10 mouse cellular contexts compared by ENCODE assay signal in genomic region chr17:88763396-88764135, GRCm38 (mm10). TPM values are rescaled to one million over a fixed set of nuclear protein-coding genes. Genes with fewer than 3 reads are reported as not detected.
DNase-seq lines count a peak whose midpoint lies in the region; ATAC-seq and TF ChIP-seq lines count a peak whose summit lies in the region.
"Had no signal": no experiment of that assay in that cellular context is flagged by ENCODE, and none has a peak within 500 bp of the region (broad histone marks: within the 10 kb centered on the region; RNA-seq: fewer than 3 reads in every experiment).

No protein-coding gene starts in this region.

- H3K4me3 ChIP-seq in midbrain, embryonic 10.5 days, result no peak overlapping the region
- no peak overlapping the region for H3K4me3 ChIP-seq in midbrain, embryonic 14.5 days (replicated peaks; ENCODE audit: low read depth, low read length)
- H3K4me3 ChIP-seq in forebrain, postnatal 0 days (ENCODE audit: low read depth, low read length), result no peak overlapping the region
- H3K4me3 ChIP-seq in limb, embryonic 15.5 days, result no peak overlapping the region
- H3K4me3 ChIP-seq in thymus, adult 2 months (ENCODE audit: control insufficient read depth, insufficient read depth, low read length), result no peak overlapping the region
- H3K4me3 ChIP-seq: heart, adult 2 months; lung, embryonic 15.5 days had no signal

- no peak for DNase-seq in midbrain, embryonic 10.5 days (ENCODE audit: low spot score)
- DNase-seq in midbrain, embryonic 14.5 days, result no peak
- no peak for DNase-seq in forebrain, postnatal 0 days
- peak; percentile 64 for DNase-seq in retina, embryonic 14.5 days (ENCODE audit: low spot score)
- DNase-seq in cerebellum, adult 8-10 months, result no peak
- no peak for DNase-seq in thymus, postnatal 10 days (ENCODE audit: low spot score in 2 of 2)
- DNase-seq in thymus, adult 2 months, result no peak
- DNase-seq: heart, adult 2 months had no signal

- no peak overlapping the region for H3K9ac ChIP-seq in midbrain, embryonic 14.5 days (replicated peaks; ENCODE audit: low read length)
- H3K9ac ChIP-seq in forebrain, postnatal 0 days, result no peak overlapping the region
- H3K9ac ChIP-seq in limb, embryonic 15.5 days, result no peak overlapping the region
- H3K9ac ChIP-seq: lung, embryonic 15.5 days had no signal

- H3K27ac ChIP-seq in midbrain, embryonic 10.5 days (replicated peaks), result 0 out of 2 replicates have a peak overlapping the region, but pooled peaks have one; percentile 4
- no peak overlapping the region for H3K27ac ChIP-seq in midbrain, embryonic 14.5 days (replicated peaks; ENCODE audit: low read depth, low read length)
- no peak overlapping the region for H3K27ac ChIP-seq in forebrain, postnatal 0 days (ENCODE audit: low read depth, low read length)
- H3K27ac ChIP-seq in limb, embryonic 15.5 days, result no peak overlapping the region
- H3K27ac ChIP-seq in thymus, adult 2 months (ENCODE audit: control insufficient read depth, insufficient read depth, low read length), result no peak overlapping the region
- H3K27ac ChIP-seq: heart, adult 2 months; lung, embryonic 15.5 days had no signal

- H3K36me3 ChIP-seq in midbrain, embryonic 10.5 days, result no peaks in the 10 kb centered on the region
- H3K36me3 ChIP-seq in midbrain, embryonic 14.5 days (ENCODE audit: control insufficient read depth, insufficient read depth, low read length), result no peaks in the 10 kb centered on the region
- H3K36me3 ChIP-seq in forebrain, postnatal 0 days (ENCODE audit: insufficient read depth), result no peaks in the 10 kb centered on the region
- H3K36me3 ChIP-seq in limb, embryonic 15.5 days, result no peaks in the 10 kb centered on the region
- no peaks in the 10 kb centered on the region for H3K36me3 ChIP-seq in thymus, adult 2 months (ENCODE audit: control insufficient read depth, insufficient read depth, low read length)
- H3K36me3 ChIP-seq: lung, embryonic 15.5 days had no signal

- no peak for TF ChIP-seq POLR2A in thymus, adult 2 months (IDR thresholded peaks at IDR 0.05; ENCODE audit: control insufficient read depth, extremely low read depth, insufficient read depth, low read length, poor library complexity)

- no peak overlapping the region for H3K4me2 ChIP-seq in midbrain, embryonic 14.5 days (ENCODE audit: low read length)
- H3K4me2 ChIP-seq in forebrain, postnatal 0 days (ENCODE audit: low read depth), result no peak overlapping the region
- H3K4me2 ChIP-seq in limb, embryonic 15.5 days, result no peak overlapping the region
- H3K4me2 ChIP-seq: lung, embryonic 15.5 days had no signal

- WGBS in midbrain, embryonic 10.5 days, result 23% methylated on average over 5 of the region's 5 CpGs
- WGBS in midbrain, embryonic 14.5 days, result 16% methylated on average over 5 of the region's 5 CpGs
- 12% methylated on average over 5 of the region's 5 CpGs for WGBS in forebrain, postnatal 0 days
- WGBS in limb, embryonic 15.5 days, result 56% methylated on average over 5 of the region's 5 CpGs
- WGBS in thymus, adult 2 months, result 91% methylated on average over 5 of the region's 5 CpGs

- no peak for TF ChIP-seq CTCF in forebrain, postnatal 0 days (IDR thresholded peaks at IDR 0.05; ENCODE audit: low read depth)
- no peak for TF ChIP-seq CTCF in thymus, adult 2 months (IDR thresholded peaks at IDR 0.05; ENCODE audit: borderline replicate concordance, control insufficient read depth, extremely low read depth, insufficient read depth, low read length, poor library complexity)

- peaks cover 75% of the 10 kb centered on the region for H3K27me3 ChIP-seq in midbrain, embryonic 10.5 days (ENCODE audit: low read depth, poor library complexity, severe bottlenecking)
- H3K27me3 ChIP-seq in midbrain, embryonic 14.5 days (ENCODE audit: control insufficient read depth, insufficient read depth, low read length), result peaks cover 4% of the 10 kb centered on the region; the same call in 1 of the 2 replicates
- H3K27me3 ChIP-seq in forebrain, postnatal 0 days (ENCODE audit: insufficient read depth, low read length), result no peaks in the 10 kb centered on the region; the same call in 1 of the 2 replicates
- H3K27me3 ChIP-seq in limb, embryonic 15.5 days, result no peaks in the 10 kb centered on the region
- H3K27me3 ChIP-seq in thymus, adult 2 months (ENCODE audit: control insufficient read depth, insufficient read depth, low read length), result no peaks in the 10 kb centered on the region
- H3K27me3 ChIP-seq: lung, embryonic 15.5 days had no signal

- H3K4me1 ChIP-seq in midbrain, embryonic 10.5 days, result peaks cover 28% of the 10 kb centered on the region
- peaks cover 5% of the 10 kb centered on the region for H3K4me1 ChIP-seq in midbrain, embryonic 14.5 days (ENCODE audit: control insufficient read depth, insufficient read depth, low read length)
- H3K4me1 ChIP-seq in forebrain, postnatal 0 days (ENCODE audit: insufficient read depth), result peaks cover 8% of the 10 kb centered on the region
- no peaks in the 10 kb centered on the region for H3K4me1 ChIP-seq in limb, embryonic 15.5 days
- H3K4me1 ChIP-seq in thymus, adult 2 months (replicated peaks; ENCODE audit: control insufficient read depth, insufficient read depth, low read length), result 0 out of 2 replicates have a peak, but pooled peaks cover 1% of the 10 kb centered on the region
- H3K4me1 ChIP-seq: lung, embryonic 15.5 days had no signal

- no peak; the same call in 1 of the 2 replicates for ATAC-seq in midbrain, embryonic 14.5 days (ENCODE audit: low FRiP score, low TSS enrichment)
- peak; percentile 33; the same call in 1 of the 2 replicates for ATAC-seq in forebrain, postnatal 0 days
- ATAC-seq in limb, embryonic 15.5 days (ENCODE audit: insufficient number of reproducible peaks, low FRiP score, low TSS enrichment, low read depth), result peak; percentile 41; the same call in 1 of the 2 replicates

- 0 out of 2 replicates have a peak, but pooled peaks cover 3% of the 10 kb centered on the region for H3K9me3 ChIP-seq in midbrain, embryonic 10.5 days (replicated peaks)
- no peaks in the 10 kb centered on the region for H3K9me3 ChIP-seq in midbrain, embryonic 14.5 days (ENCODE audit: control insufficient read depth, low read length)
- H3K9me3 ChIP-seq in forebrain, postnatal 0 days (ENCODE audit: low read length), result no peaks in the 10 kb centered on the region
- H3K9me3 ChIP-seq in limb, embryonic 15.5 days, result no peaks in the 10 kb centered on the region
- H3K9me3 ChIP-seq: lung, embryonic 15.5 days had no signal

RNA-seq across cellular contexts. Expression of gene Lhcgr, which starts 28.2 kb away (rescaled TPM):
- 0.24 and 0.25 TPM in 2 replicates for polyA plus RNA-seq in midbrain, embryonic 10.5 days (2016; fragmentation: Nextera tagmentation; extraction: Ambion mirVana)
- 1.1 TPM in 2 replicates for polyA plus RNA-seq in midbrain, embryonic 14.5 days (2014; fragmentation: Nextera tagmentation; extraction: Ambion mirVana)
- 0.62 and 0.95 TPM in 2 replicates for total RNA-seq in forebrain, postnatal 0 days (2014; rRNA removed)
- 1.2 and 2.0 TPM in 2 replicates for polyA plus RNA-seq in forebrain, postnatal 0 days (2015; fragmentation: Nextera tagmentation; extraction: Ambion mirVana)
- polyA plus RNA-seq in limb, embryonic 15.5 days (2015; fragmentation: Nextera tagmentation; extraction: Ambion mirVana), result 0.20 and 0.49 TPM in 2 replicates
- polyA plus RNA-seq in thymus, adult 2 months (2012; rRNA removed), result 0.11 TPM in 1 of 2 replicates, not detected in the other
- total RNA-seq: heart, adult 2 months had no signal
